Mouse (Mus musculus) testis, adult 2 months (tissue): Measurements from ENCODE around the gene Naaladl2.

Experiments
- CTCF ChIP-seq: fragments of 200-500 bp; IDR thresholded peaks from 2 replicates; pipeline ENCODE4 v1.5.1; 2012; ENCODE audit warnings: low read depth, mild to moderate bottlenecking, inconsistent platforms, low read length, moderate library complexity; ENCODE audit not compliant: control insufficient read depth, insufficient read depth, insufficient replicate concordance
- POLR2A ChIP-seq: fragments of 200-500 bp; IDR thresholded peaks from 2 replicates; pipeline ENCODE4 v1.6.1; 2012; ENCODE audit warnings: low read depth, mild to moderate bottlenecking, inconsistent platforms, low read length, moderate library complexity; ENCODE audit not compliant: control insufficient read depth

- TF ChIP-seq POLR2A (no peak), CTCF (no peak)
Measured at GRCm38 (mm10) chr3:24714770-24715169, 429.3 kb downstream of the Naaladl2 start.
